Mouse (Mus musculus): ENCODE data around the gene Nppb.

Nppb gene

GRCm38 (mm10) chr4:147985205-147986132 lies at the start of gene Nppb:
TSS of gene Nppb (plus strand) at chr4:147985788.
- DNase-seq (ENCODE audit: low read depth): no peak

GRCm38 (mm10) chr4:147935904-147936303 lies 49.7 kb upstream of the Nppb start:
- DNase-seq (ENCODE audit: low read depth): peak; percentile 27

- DNase-seq (ENCODE audit: low read depth): peak; percentile 75
Observed at GRCm38 (mm10) chr4:147936331-147936954, 49.1 kb upstream of the Nppb start, which contains the start of gene Plod1. TSS of gene Plod1 (minus strand) at chr4:147936767.

- no peak for DNase-seq (ENCODE audit: low read depth)
Observed at GRCm38 (mm10) chr4:147937021-147937420, 48.6 kb upstream of the Nppb start.

GRCm38 (mm10) chr4:147937486-147937885 lies 48.1 kb upstream of the Nppb start:
- DNase-seq (ENCODE audit: low read depth): no peak

GRCm38 (mm10) chr4:147938148-147939096 lies 47.2 kb upstream of the Nppb start:
- no peak for DNase-seq (ENCODE audit: low read depth)

- no peak for DNase-seq (ENCODE audit: low read depth)
Observed at GRCm38 (mm10) chr4:147940111-147940510, 45.5 kb upstream of the Nppb start.

- peak; percentile 90 for DNase-seq (ENCODE audit: low read depth)
Observed at GRCm38 (mm10) chr4:147940576-147941044, 45.0 kb upstream of the Nppb start, which contains the start of gene 2510039O18Rik. TSS of gene 2510039O18Rik (plus strand) at chr4:147940895.

- DNase-seq (ENCODE audit: low read depth): peak; percentile 42
Observed at GRCm38 (mm10) chr4:147941045-147942020, 44.3 kb upstream of the Nppb start.

- no peak for DNase-seq (ENCODE audit: low read depth)
Observed at GRCm38 (mm10) chr4:147943005-147943404, 42.6 kb upstream of the Nppb start.

GRCm38 (mm10) chr4:147947511-147947910 lies 38.1 kb upstream of the Nppb start:
- DNase-seq (ENCODE audit: low read depth): no peak

GRCm38 (mm10) chr4:147953590-147953989 lies 32.0 kb upstream of the Nppb start:
- peak; percentile 61 for DNase-seq (ENCODE audit: low read depth)

GRCm38 (mm10) chr4:147957141-147957540 lies 28.4 kb upstream of the Nppb start:
- DNase-seq (ENCODE audit: low read depth): no peak

- peak; percentile 75 for DNase-seq (ENCODE audit: low read depth)
Observed at GRCm38 (mm10) chr4:147959881-147960831, 25.4 kb upstream of the Nppb start.

GRCm38 (mm10) chr4:147962781-147963180 lies 22.8 kb upstream of the Nppb start:
- DNase-seq (ENCODE audit: low read depth): no peak

GRCm38 (mm10) chr4:147963623-147964022 lies 22.0 kb upstream of the Nppb start:
- DNase-seq (ENCODE audit: low read depth): no peak

- DNase-seq (ENCODE audit: low read depth): no peak
Observed at GRCm38 (mm10) chr4:147965712-147966111, 19.9 kb upstream of the Nppb start.

GRCm38 (mm10) chr4:147968816-147969215 lies 16.8 kb upstream of the Nppb start:
- no peak for DNase-seq (ENCODE audit: low read depth)

GRCm38 (mm10) chr4:147969337-147969736 lies 16.3 kb upstream of the Nppb start:
- no peak for DNase-seq (ENCODE audit: low read depth)
